Mouse (Mus musculus): ENCODE measurements at regions not wholly inside any gene's neighbourhood (a gene's known extent, or its start where the extent isn't known, plus 50 kb on each side); places are given as distances from the start of the nearest gene placed in this dataset.

- no peaks in the 10 kb centered on the region for H3K9me3 ChIP-seq (replicated peaks; ENCODE audit: insufficient read depth, low read length)
- H3K36me3 ChIP-seq (ENCODE audit: control insufficient read depth in 1 of 2, insufficient read depth in 2 of 2, low read length in 2 of 2) = no peaks in the 10 kb centered on the region
- H3K4me1 ChIP-seq (ENCODE audit: control insufficient read depth in 1 of 2, insufficient read depth in 2 of 2, low read length in 2 of 2) = no peaks in the 10 kb centered on the region
- TF ChIP-seq ELF1 (IDR thresholded peaks at IDR 0.05; ENCODE audit: low read depth, low read length) (no peak), ZKSCAN1 (IDR thresholded peaks at IDR 0.05; ENCODE audit: low read depth, low read length) (no peak), RCOR1 (IDR thresholded peaks at IDR 0.05; ENCODE audit: low read depth, low read length) (no peak), MAZ (IDR thresholded peaks at IDR 0.05; ENCODE audit: low read depth, low read length) (no peak), KAT2A (conservative IDR thresholded peaks at IDR 0.05; ENCODE audit: low read depth, low read length) (no peak), MEF2A (IDR thresholded peaks at IDR 0.05; ENCODE audit: extremely low read depth, insufficient replicate concordance, low read depth, low read length, poor library complexity, severe bottlenecking) (no peak), SMC3 (IDR thresholded peaks at IDR 0.05; ENCODE audit: low read depth, low read length) (no peak), UBTF (IDR thresholded peaks at IDR 0.05; ENCODE audit: borderline replicate concordance, insufficient read depth, low read depth, low read length) (no peak), EP300 (IDR thresholded peaks at IDR 0.05; ENCODE audit: low read depth in 1 of 2, low read length in 2 of 2) (no peak), POLR2AphosphoS2 (IDR thresholded peaks at IDR 0.05; ENCODE audit: low read length) (no peak), TCF12 (IDR thresholded peaks at IDR 0.05; ENCODE audit: low read depth, low read length) (no peak), CHD1 (IDR thresholded peaks at IDR 0.05; ENCODE audit: low read depth, low read length) (no peak), USF1 (IDR thresholded peaks at IDR 0.05; ENCODE audit: low read depth, low read length) (no peak), CHD2 (IDR thresholded peaks at IDR 0.05; ENCODE audit: low read length) (no peak), ZMIZ1 (IDR thresholded peaks at IDR 0.05; ENCODE audit: low read depth, low read length) (no peak), E2F4 (IDR thresholded peaks at IDR 0.05; ENCODE audit: borderline replicate concordance, low read depth, low read length) (no peak), GABPA (IDR thresholded peaks at IDR 0.05; ENCODE audit: low read depth, low read length) (no peak), TBP (IDR thresholded peaks at IDR 0.05; ENCODE audit: low read depth, low read length) (no peak)
- no peak overlapping the region for H3K4me3 ChIP-seq (ENCODE audit: control insufficient read depth in 1 of 2, insufficient read depth in 1 of 2, low read depth in 2 of 2, low read length in 2 of 2)
- no peak overlapping the region for H3K9ac ChIP-seq (ENCODE audit: control insufficient read depth, low read depth, low read length, poor library complexity, severe bottlenecking)
- H3K27me3 ChIP-seq (ENCODE audit: control insufficient read depth in 1 of 2, insufficient read depth in 2 of 2, low read length in 2 of 2) = no peaks in the 10 kb centered on the region
- no peak for DNase-seq (ENCODE audit: low read depth, low spot score)
- no peak overlapping the region for H3K27ac ChIP-seq (ENCODE audit: control insufficient read depth, low read depth, low read length)
- no peaks in the 10 kb centered on the region for H3K79me2 ChIP-seq (ENCODE audit: control insufficient read depth, insufficient read depth, low read length, poor library complexity)
These were observed 355.7 kb downstream of the Adra2a start for GRCm38 (mm10) chr19:54399651-54400050.

GRCm38 (mm10) chr19:54407904-54408303, 364.0 kb downstream of the Adra2a start:
- Histone ChIP-seq H3K79me2 (ENCODE audit: control insufficient read depth, insufficient read depth, low read length, poor library complexity) (no peaks in the 10 kb centered on the region), H3K9me3 (replicated peaks; ENCODE audit: insufficient read depth, low read length) (no peaks in the 10 kb centered on the region), H3K27me3 (ENCODE audit: control insufficient read depth in 1 of 2, insufficient read depth in 2 of 2, low read length in 2 of 2) (no peaks in the 10 kb centered on the region), H3K4me3 (ENCODE audit: control insufficient read depth in 1 of 2, insufficient read depth in 1 of 2, low read depth in 2 of 2, low read length in 2 of 2) (no peak overlapping the region), H3K36me3 (ENCODE audit: control insufficient read depth in 1 of 2, insufficient read depth in 2 of 2, low read length in 2 of 2) (no peaks in the 10 kb centered on the region), H3K27ac (ENCODE audit: control insufficient read depth, low read depth, low read length) (no peak overlapping the region), H3K4me1 (ENCODE audit: control insufficient read depth in 1 of 2, insufficient read depth in 2 of 2, low read length in 2 of 2) (no peaks in the 10 kb centered on the region), H3K9ac (ENCODE audit: control insufficient read depth, low read depth, low read length, poor library complexity, severe bottlenecking) (no peak overlapping the region)
- TF ChIP-seq ZMIZ1 (IDR thresholded peaks at IDR 0.05; ENCODE audit: low read depth, low read length) (no peak), GATA1 (IDR thresholded peaks at IDR 0.05; ENCODE audit: low read depth, low read length) (no peak), KAT2A (conservative IDR thresholded peaks at IDR 0.05; ENCODE audit: low read depth, low read length) (no peak), TBP (IDR thresholded peaks at IDR 0.05; ENCODE audit: low read depth, low read length) (no peak)
- DNase-seq (ENCODE audit: low read depth, low spot score) = no peak

Data from MEL (cell line).